Mouse (Mus musculus) heart, embryonic 15.5 days (tissue): ENCODE results near the gene Zfp143. TPM values are rescaled to one million over a fixed set of nuclear protein-coding genes. Genes with fewer than 3 reads are reported as not detected.
A peak's percentile ranks its signal among the peaks of the same experiment; 100 is the strongest.

Experiments
- ATAC-seq: fragments of 200-750 bp; cut with Nextera tagmentation; replicated peaks from 2 replicates; pipeline ENCODE4 v1.8.0; 2017; ENCODE audit warnings: low read depth, moderate TSS enrichment; ENCODE audit not compliant: insufficient number of reproducible peaks, insufficient read depth, low FRiP score
- H3K27ac ChIP-seq: fragments of 300-500 bp; sonication (generic); 2 replicates; pipeline ENCODE4 v1.5.1; 2015; ENCODE audit warnings: mild to moderate bottlenecking, inconsistent platforms
- H3K27me3 ChIP-seq: fragments of 300-500 bp; sonication (generic); 2 replicates; pipeline ENCODE4 v1.6.1; 2015; ENCODE audit warnings: inconsistent platforms
- H3K36me3 ChIP-seq: fragments of 300-500 bp; sonication (generic); 2 replicates; pipeline ENCODE4 v1.6.1; 2015; ENCODE audit warnings: mild to moderate bottlenecking, inconsistent platforms
- H3K4me1 ChIP-seq: fragments of 300-500 bp; sonication (generic); replicated peaks from 2 replicates; pipeline ENCODE4 v1.6.1; 2015; ENCODE audit warnings: inconsistent platforms
- H3K4me2 ChIP-seq: fragments of 300-500 bp; sonication (generic); 2 replicates; pipeline ENCODE4 v1.6.1; 2015; ENCODE audit warnings: inconsistent platforms, mild to moderate bottlenecking, moderate library complexity
- H3K4me3 ChIP-seq: fragments of 300-500 bp; sonication (generic); 2 replicates; pipeline ENCODE4 v1.5.1; 2015; ENCODE audit warnings: mild to moderate bottlenecking, inconsistent platforms
- H3K9ac ChIP-seq: fragments of 300-500 bp; sonication (generic); 2 replicates; pipeline ENCODE4 v1.6.1; 2015; ENCODE audit warnings: mild to moderate bottlenecking, inconsistent platforms
- H3K9me3 ChIP-seq: fragments of 300-500 bp; sonication (generic); replicated peaks from 2 replicates; pipeline ENCODE4 v1.6.1; 2016; ENCODE audit warnings: inconsistent platforms
- WGBS: fragments of 180-500 bp; shearing (Covaris S2); methylation state at CpG from one replicate; pipeline ENCODE4 v1.1.7; 2015; ENCODE audit warnings: mixed read lengths; 5-methylcytosine and 5-hydroxymethylcytosine counted together
- polyA plus RNA-seq: library from polyadenylated mRNA; unstranded; fragments of >200 nt; fragmentation: Nextera tagmentation; extraction: Ambion mirVana; gene quantifications from 2 replicates; pipeline ENCODE4 v1.2.1, GENCODE M21; 2015

Gene Zfp143
- polyA plus RNA-seq, 1 experiment from 2014 or later, result 11.9 TPM

- H3K36me3 ChIP-seq, result peaks cover 12% of the 10 kb centered on the region
- peak overlapping the region; percentile 67 for H3K4me2 ChIP-seq
- H3K27me3 ChIP-seq, result no peaks in the 10 kb centered on the region
- no peaks in the 10 kb centered on the region for H3K9me3 ChIP-seq
- WGBS, result 15% methylated on average over 5 of the region's 5 CpGs
- peak overlapping the region; percentile 97 for H3K27ac ChIP-seq
- ATAC-seq, result no peak
- peaks cover 15% of the 10 kb centered on the region for H3K4me1 ChIP-seq
- peak overlapping the region; percentile 62 for H3K4me3 ChIP-seq
- peak overlapping the region; percentile 82 for H3K9ac ChIP-seq
Measured at GRCm38 (mm10) chr7:110060106-110060668, 830 bp upstream of the Zfp143 start.

- Histone ChIP-seq H3K9ac (peak overlapping the region; percentile 82), H3K4me1 (peaks cover 15% of the 10 kb centered on the region), H3K4me2 (peak overlapping the region; percentile 67), H3K27ac (peak overlapping the region; percentile 97), H3K36me3 (peaks cover 9% of the 10 kb centered on the region), H3K27me3 (no peaks in the 10 kb centered on the region), H3K4me3 (peak overlapping the region; percentile 62), H3K9me3 (no peaks in the 10 kb centered on the region)
- WGBS, result under 1% methylated on average over 26 of the region's 26 CpGs
- ATAC-seq, result peak; percentile 2
Measured at GRCm38 (mm10) chr7:110060669-110061198, 283 bp upstream of the Zfp143 start.

- peak overlapping the region; percentile 78 for H3K4me3 ChIP-seq
- no peaks in the 10 kb centered on the region for H3K9me3 ChIP-seq
- under 1% methylated on average over 48 of the region's 48 CpGs for WGBS
- H3K27me3 ChIP-seq, result no peaks in the 10 kb centered on the region
- H3K4me2 ChIP-seq, result peak overlapping the region; percentile 63
- peak overlapping the region; percentile 92 for H3K9ac ChIP-seq
- ATAC-seq, result peak; percentile 85
- H3K36me3 ChIP-seq, result peaks cover 8% of the 10 kb centered on the region
- peaks cover 15% of the 10 kb centered on the region for H3K4me1 ChIP-seq
- H3K27ac ChIP-seq, result peak overlapping the region; percentile 100
Measured at GRCm38 (mm10) chr7:110061752-110062273, 796 bp downstream of the Zfp143 start.

DNA sequence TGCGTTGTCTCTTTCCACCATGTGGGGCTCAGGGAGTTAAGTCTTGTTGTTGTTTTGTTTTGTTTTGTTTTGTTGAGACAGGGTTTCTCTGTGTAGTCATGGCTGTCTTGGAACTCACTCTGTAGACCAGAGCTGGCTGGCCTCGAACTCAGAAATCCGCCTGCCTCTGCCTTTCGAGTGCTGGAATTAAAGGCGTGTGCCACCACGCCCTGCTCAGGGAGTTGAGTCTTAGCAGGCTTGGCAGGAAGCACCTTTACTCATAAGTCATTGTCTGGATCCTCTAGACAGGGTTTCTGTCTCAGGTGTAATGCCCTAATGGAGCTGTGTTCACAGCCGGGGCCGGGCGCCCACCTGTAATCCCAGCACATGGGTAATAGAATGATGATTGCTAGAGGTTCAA, 2.7 kb downstream of the Zfp143 start:
- Histone ChIP-seq H3K27ac (no peak overlapping the region; the same call in 1 of the 2 replicates), H3K4me2 (no peak overlapping the region), H3K9me3 (no peaks in the 10 kb centered on the region), H3K36me3 (peaks cover 15% of the 10 kb centered on the region), H3K9ac (no peak overlapping the region), H3K4me1 (peaks cover 15% of the 10 kb centered on the region), H3K4me3 (no peak overlapping the region), H3K27me3 (no peaks in the 10 kb centered on the region)
- 97% methylated on average over 9 of the region's 9 CpGs for WGBS
- ATAC-seq, result no peak

GRCm38 (mm10) chr7:110069070-110069469, 8.1 kb downstream of the Zfp143 start:
- no peak overlapping the region for H3K4me2 ChIP-seq
- H3K4me1 ChIP-seq, result no peaks in the 10 kb centered on the region
- no peak overlapping the region for H3K27ac ChIP-seq
- no peaks in the 10 kb centered on the region for H3K9me3 ChIP-seq
- WGBS, result 83% methylated on average over 2 of the region's 2 CpGs
- no peak overlapping the region for H3K9ac ChIP-seq
- no peaks in the 10 kb centered on the region for H3K27me3 ChIP-seq
- ATAC-seq, result no peak
- peaks cover 57% of the 10 kb centered on the region for H3K36me3 ChIP-seq
- no peak overlapping the region for H3K4me3 ChIP-seq

GRCm38 (mm10) chr7:110078168-110078567, 17.2 kb downstream of the Zfp143 start:
- Histone ChIP-seq H3K4me2 (no peak overlapping the region), H3K36me3 (peaks cover 92% of the 10 kb centered on the region), H3K27ac (no peak overlapping the region), H3K27me3 (no peaks in the 10 kb centered on the region), H3K9ac (no peak overlapping the region), H3K4me1 (no peaks in the 10 kb centered on the region), H3K9me3 (no peaks in the 10 kb centered on the region), H3K4me3 (no peak overlapping the region)
- 80% methylated on average over 5 of the region's 5 CpGs for WGBS
- ATAC-seq, result no peak

- H3K4me2 ChIP-seq, result no peak overlapping the region
- no peak overlapping the region for H3K4me3 ChIP-seq
- WGBS, result 60% methylated on average over 13 of the region's 13 CpGs
- no peaks in the 10 kb centered on the region for H3K27me3 ChIP-seq
- no peak overlapping the region for H3K27ac ChIP-seq
- no peak overlapping the region for H3K9ac ChIP-seq
- no peaks in the 10 kb centered on the region for H3K9me3 ChIP-seq
- no peaks in the 10 kb centered on the region for H3K4me1 ChIP-seq
- no peak for ATAC-seq
- H3K36me3 ChIP-seq, result peaks cover 83% of the 10 kb centered on the region
Measured at GRCm38 (mm10) chr7:110083386-110084165, 22.6 kb downstream of the Zfp143 start.

GRCm38 (mm10) chr7:110085217-110085616, 24.2 kb downstream of the Zfp143 start:
- Histone ChIP-seq H3K4me3 (no peak overlapping the region), H3K9ac (no peak overlapping the region), H3K27me3 (no peaks in the 10 kb centered on the region), H3K36me3 (peaks cover 79% of the 10 kb centered on the region), H3K4me1 (no peaks in the 10 kb centered on the region), H3K4me2 (no peak overlapping the region), H3K27ac (no peak overlapping the region), H3K9me3 (no peaks in the 10 kb centered on the region)
- ATAC-seq, result no peak

DNA sequence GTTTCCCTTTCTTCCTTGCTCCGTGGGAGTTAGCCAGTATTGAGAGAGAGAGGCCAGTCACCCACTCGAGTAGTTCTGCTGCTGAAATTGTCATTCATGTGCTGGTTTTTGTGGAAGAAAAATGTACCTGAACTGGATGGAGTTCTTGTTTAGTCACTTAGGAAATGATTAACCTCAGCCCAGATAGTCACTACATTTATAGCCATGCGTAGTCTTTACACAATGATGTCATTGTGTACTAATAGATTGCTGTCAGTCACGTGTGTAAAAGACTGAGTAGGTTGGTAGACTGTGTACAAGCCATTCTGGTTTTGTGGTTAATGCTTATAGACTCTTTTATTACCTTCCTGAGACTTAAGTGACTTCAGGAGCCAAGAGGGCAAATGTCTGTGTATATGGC, 26.9 kb downstream of the Zfp143 start:
- H3K36me3 ChIP-seq, result peaks cover 73% of the 10 kb centered on the region
- H3K4me3 ChIP-seq, result no peak overlapping the region
- H3K9ac ChIP-seq, result no peak overlapping the region
- no peaks in the 10 kb centered on the region for H3K9me3 ChIP-seq
- no peaks in the 10 kb centered on the region for H3K4me1 ChIP-seq
- ATAC-seq, result no peak
- H3K4me2 ChIP-seq, result no peak overlapping the region
- WGBS, result 71% methylated on average over 4 of the region's 4 CpGs
- no peaks in the 10 kb centered on the region for H3K27me3 ChIP-seq
- H3K27ac ChIP-seq, result no peak overlapping the region

DNA sequence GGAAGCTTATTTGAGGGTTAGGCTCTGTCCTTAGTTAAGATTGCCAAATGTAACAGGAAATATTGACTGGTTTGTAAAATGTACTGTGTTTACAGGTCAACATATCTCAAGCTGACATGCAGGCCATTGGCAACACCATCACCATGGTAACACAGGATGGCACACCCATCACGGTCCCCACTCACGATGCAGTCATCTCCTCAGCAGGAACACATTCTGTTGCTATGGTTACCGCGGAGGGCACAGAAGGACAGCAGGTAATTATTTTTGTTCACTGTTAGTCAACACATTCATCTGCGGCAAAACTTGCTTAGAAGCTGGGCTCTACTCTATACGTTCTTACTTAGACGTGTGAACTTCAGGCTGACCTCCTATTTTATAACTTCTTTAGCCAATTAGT, 30.7 kb downstream of the Zfp143 start:
- H3K4me2 ChIP-seq, result no peak overlapping the region
- no peaks in the 10 kb centered on the region for H3K9me3 ChIP-seq
- H3K27me3 ChIP-seq, result no peaks in the 10 kb centered on the region
- no peak overlapping the region for H3K9ac ChIP-seq
- H3K36me3 ChIP-seq, result peaks cover 61% of the 10 kb centered on the region
- WGBS, result 85% methylated on average over 7 of the region's 7 CpGs
- no peak for ATAC-seq
- H3K4me1 ChIP-seq, result no peaks in the 10 kb centered on the region
- no peak overlapping the region for H3K27ac ChIP-seq
- no peak overlapping the region for H3K4me3 ChIP-seq

GRCm38 (mm10) chr7:110096332-110096731, 35.3 kb downstream of the Zfp143 start:
- no peaks in the 10 kb centered on the region for H3K9me3 ChIP-seq
- H3K27ac ChIP-seq, result no peak overlapping the region
- ATAC-seq, result no peak
- peaks cover 37% of the 10 kb centered on the region for H3K36me3 ChIP-seq
- 83% methylated on average over 4 of the region's 4 CpGs for WGBS
- H3K4me2 ChIP-seq, result no peak overlapping the region
- H3K27me3 ChIP-seq, result no peaks in the 10 kb centered on the region
- H3K9ac ChIP-seq, result no peak overlapping the region
- H3K4me3 ChIP-seq, result no peak overlapping the region
- H3K4me1 ChIP-seq, result 0 out of 2 replicates have a peak, but pooled peaks cover 3% of the 10 kb centered on the region
